Mouse (Mus musculus) mature B cell (primary cell): ENCODE measurements around the gene Vac14.
"Not testable (repeated sequence)": the region's sequence is repeated elsewhere in the genome, so short reads cannot be mapped to it uniquely, and the experiment has no call there.

ENCODE experiments used
- in situ Hi-C: fragments of 300-500 bp; cut with MboI; formaldehyde crosslinking; loops from 2 replicates; pipeline ENCODE4 v1.14.3; 2019

Gene Vac14

GRCm38 (mm10) chr8:110648577-110648976 is 30.2 kb downstream of the Vac14 start:
- in situ Hi-C loops: no loop called here

- in situ Hi-C loops: no loop called here
Measured at GRCm38 (mm10) chr8:110649286-110649685, 30.9 kb downstream of the Vac14 start.

GRCm38 (mm10) chr8:110650838-110651237 is 32.5 kb downstream of the Vac14 start:
- in situ Hi-C loops: no loop called here

- in situ Hi-C loops: no loop called here
Measured at GRCm38 (mm10) chr8:110651847-110652246, 33.5 kb downstream of the Vac14 start.

- in situ Hi-C loops: no loop called here
Measured at GRCm38 (mm10) chr8:110654075-110655060, 36.0 kb downstream of the Vac14 start.

GRCm38 (mm10) chr8:110655827-110656226 is 37.4 kb downstream of the Vac14 start:
- in situ Hi-C loops: no loop called here

GRCm38 (mm10) chr8:110657661-110658060 is 39.3 kb downstream of the Vac14 start:
- in situ Hi-C loops: no loop called here

GRCm38 (mm10) chr8:110660121-110660520 is 41.7 kb downstream of the Vac14 start:
- in situ Hi-C loops: no loop called here

GRCm38 (mm10) chr8:110662545-110662944 is 44.2 kb downstream of the Vac14 start:
- in situ Hi-C loops: no loop called here

GRCm38 (mm10) chr8:110663015-110663742 is 44.8 kb downstream of the Vac14 start:
- in situ Hi-C loops: no loop called here

GRCm38 (mm10) chr8:110664202-110664896 is 46.0 kb downstream of the Vac14 start:
- in situ Hi-C loops: no loop called here

- in situ Hi-C loops: no loop called here
Measured at GRCm38 (mm10) chr8:110665000-110665399, 46.6 kb downstream of the Vac14 start.

- in situ Hi-C loops: not testable (repeated sequence)
Measured at GRCm38 (mm10) chr8:110667590-110668177, 49.3 kb downstream of the Vac14 start.

GRCm38 (mm10) chr8:110669932-110670628 is 51.7 kb downstream of the Vac14 start:
- in situ Hi-C loops: no loop called here

GRCm38 (mm10) chr8:110671309-110671708 is 52.9 kb downstream of the Vac14 start:
- in situ Hi-C loops: no loop called here

GRCm38 (mm10) chr8:110672133-110672532 is 53.7 kb downstream of the Vac14 start:
- in situ Hi-C loops: no loop called here

GRCm38 (mm10) chr8:110673168-110673567 is 54.8 kb downstream of the Vac14 start:
- in situ Hi-C loops: no loop called here

- in situ Hi-C loops: no loop called here
Measured at GRCm38 (mm10) chr8:110674589-110674988, 56.2 kb downstream of the Vac14 start.

- in situ Hi-C loops: no loop called here
Measured at GRCm38 (mm10) chr8:110676702-110677101, 58.3 kb downstream of the Vac14 start.

GRCm38 (mm10) chr8:110677174-110677660 is 58.8 kb downstream of the Vac14 start:
- in situ Hi-C loops: no loop called here

GRCm38 (mm10) chr8:110678989-110679388 is 60.6 kb downstream of the Vac14 start:
- in situ Hi-C loops: no loop called here
